Mouse (Mus musculus): ENCODE measurements at regions not wholly inside any gene's neighbourhood (a gene's known extent, or its start where the extent isn't known, plus 50 kb on each side); places are given as distances from the start of the nearest gene placed in this dataset.

GRCm38 (mm10) chr6:98433286-98433685 lies 90.7 kb upstream of the Gm765 start:
- Histone ChIP-seq H3K4me1 (no peaks in the 10 kb centered on the region), H3K9ac (replicated peaks) (no peak overlapping the region), H3K9me3 (replicated peaks) (no peaks in the 10 kb centered on the region), H3K36me3 (no peaks in the 10 kb centered on the region), H3K4me3 (replicated peaks) (no peak overlapping the region), H3K4me2 (no peak overlapping the region), H3K27ac (replicated peaks) (no peak overlapping the region), H3K27me3 (replicated peaks) (no peaks in the 10 kb centered on the region)
- 57% methylated on average over 6 of the region's 6 CpGs for WGBS
- ATAC-seq (ENCODE audit: low FRiP score): no peak

GRCm38 (mm10) chr6:98429120-98429519 lies 86.6 kb upstream of the Gm765 start:
- Histone ChIP-seq H3K36me3 (no peaks in the 10 kb centered on the region), H3K4me1 (no peaks in the 10 kb centered on the region), H3K4me3 (replicated peaks) (no peak overlapping the region), H3K27ac (replicated peaks) (no peak overlapping the region), H3K4me2 (no peak overlapping the region), H3K9ac (replicated peaks) (no peak overlapping the region), H3K27me3 (replicated peaks) (no peaks in the 10 kb centered on the region), H3K9me3 (replicated peaks) (no peaks in the 10 kb centered on the region)
- WGBS: 85% methylated on average over 5 of the region's 5 CpGs
- no peak for ATAC-seq (ENCODE audit: low FRiP score)

- no peaks in the 10 kb centered on the region for H3K27me3 ChIP-seq (replicated peaks)
- 80% methylated on average over 1 of the region's 1 CpGs for WGBS
- no peaks in the 10 kb centered on the region for H3K36me3 ChIP-seq
- no peaks in the 10 kb centered on the region for H3K4me1 ChIP-seq
- no peak overlapping the region for H3K4me3 ChIP-seq (replicated peaks)
- H3K9me3 ChIP-seq (replicated peaks): no peaks in the 10 kb centered on the region
- H3K4me2 ChIP-seq: no peak overlapping the region
- ATAC-seq (ENCODE audit: low FRiP score): no peak
- H3K9ac ChIP-seq (replicated peaks): no peak overlapping the region
- H3K27ac ChIP-seq (replicated peaks): no peak overlapping the region
These were observed 60.1 kb upstream of the Gm765 start for GRCm38 (mm10) chr6:98402605-98403004.

- no peak overlapping the region for H3K9ac ChIP-seq (replicated peaks)
- no peaks in the 10 kb centered on the region for H3K9me3 ChIP-seq (replicated peaks)
- H3K4me2 ChIP-seq: no peak overlapping the region
- 57% methylated on average over 5 of the region's 5 CpGs for WGBS
- no peaks in the 10 kb centered on the region for H3K27me3 ChIP-seq (replicated peaks)
- H3K4me1 ChIP-seq: no peaks in the 10 kb centered on the region
- no peak for ATAC-seq (ENCODE audit: low FRiP score)
- no peaks in the 10 kb centered on the region for H3K36me3 ChIP-seq
- H3K27ac ChIP-seq (replicated peaks): no peak overlapping the region
- H3K4me3 ChIP-seq (replicated peaks): no peak overlapping the region
These were observed 52.0 kb upstream of the Gm765 start for GRCm38 (mm10) chr6:98394589-98394988.

All from neural tube, embryonic 15.5 days (tissue).